Mouse (Mus musculus) layer of hippocampus, adult 11-12 months (tissue): Measurements from ENCODE around the gene Lhfpl2.

ENCODE experiments used
- DNase-seq: peaks from one replicate; pipeline ENCODE4 v3.0.0; 2022; ENCODE audit warnings: low spot score

Gene Lhfpl2

DNA sequence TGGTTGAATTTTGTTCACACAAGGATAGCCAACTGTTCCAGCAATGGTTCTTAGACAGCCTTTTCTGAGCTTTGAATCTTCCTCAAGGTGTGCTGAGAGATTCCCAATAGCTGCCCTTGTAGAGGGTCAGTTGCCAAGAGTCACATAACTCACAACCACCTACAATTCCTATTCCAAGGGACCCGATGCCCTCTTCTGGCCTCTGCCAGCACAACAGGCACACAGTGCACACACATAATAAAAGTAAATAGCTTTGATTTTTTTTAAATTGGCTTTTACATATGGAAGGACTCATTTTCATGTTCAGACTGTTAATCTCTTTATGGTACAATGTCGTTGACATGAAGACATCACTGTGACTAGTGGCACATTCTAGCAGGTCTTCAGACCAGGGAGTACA, 155.1 kb downstream of the Lhfpl2 start:
- DNase-seq, result no peak

DNA sequence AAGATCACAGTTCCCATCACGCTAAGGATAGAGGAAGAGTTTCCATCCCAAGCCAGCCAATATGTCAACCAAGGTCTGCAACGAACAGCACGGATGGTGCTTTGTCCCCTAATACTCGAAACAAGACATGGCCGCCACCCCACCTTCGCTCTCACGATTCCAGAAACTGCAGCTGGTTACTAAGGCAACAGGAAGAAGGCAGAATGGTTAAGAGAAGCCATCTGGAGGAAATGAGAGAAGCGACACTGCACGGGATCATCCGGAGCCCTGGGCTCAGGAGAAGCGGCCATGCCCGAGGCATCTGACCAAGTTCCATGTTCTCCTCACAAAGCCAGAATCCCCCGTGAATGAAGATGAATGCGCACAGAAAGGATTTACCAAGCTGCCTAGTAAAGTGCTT, 166.0 kb downstream of the Lhfpl2 start:
- no peak for DNase-seq

DNA sequence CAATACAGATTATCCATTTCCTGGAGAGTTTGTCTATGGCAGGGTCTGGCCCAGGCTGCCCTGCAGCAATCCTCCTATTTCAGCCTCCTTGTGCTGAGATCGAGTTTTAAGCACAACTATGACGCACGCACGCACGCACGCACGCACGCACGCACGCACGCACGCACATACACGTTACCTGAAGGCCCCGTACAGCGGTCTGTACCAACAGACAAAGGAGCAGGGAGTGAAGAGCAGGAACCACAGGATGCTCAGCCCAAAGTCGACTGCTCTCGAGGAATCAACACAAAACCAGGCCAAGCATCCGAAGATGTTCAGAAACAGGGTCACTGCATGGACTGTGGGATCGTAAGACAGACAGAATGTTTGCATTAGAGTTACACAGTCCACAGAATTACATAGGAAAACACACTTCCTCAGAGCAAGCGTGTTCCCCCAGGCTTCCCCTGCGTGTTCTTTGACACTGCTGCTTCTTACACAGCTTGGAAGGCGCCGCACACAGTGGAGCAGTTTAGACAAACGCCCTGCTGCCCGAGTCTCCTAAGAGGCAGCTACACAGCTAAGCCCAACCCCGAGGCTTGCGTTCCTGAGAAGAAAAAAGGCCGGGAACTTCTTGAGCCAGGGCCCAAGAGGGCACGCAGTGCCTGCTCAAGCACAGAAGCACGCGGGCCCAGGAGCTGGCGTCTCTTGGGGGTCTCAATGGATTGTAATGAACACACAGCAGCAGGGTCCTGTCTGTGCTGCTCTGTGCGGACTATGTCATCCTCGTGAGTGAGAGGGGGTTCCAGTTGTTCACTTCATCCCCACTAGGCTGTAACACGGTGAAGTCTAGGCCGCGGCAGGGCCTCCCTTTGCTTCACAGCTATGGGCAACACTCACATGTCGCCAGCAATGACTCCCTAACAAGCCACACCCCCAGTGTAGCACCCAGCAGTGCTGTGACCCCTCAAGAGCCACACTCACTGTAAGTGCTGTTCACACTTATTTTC, 167.4 kb downstream of the Lhfpl2 start:
- no peak for DNase-seq

DNA sequence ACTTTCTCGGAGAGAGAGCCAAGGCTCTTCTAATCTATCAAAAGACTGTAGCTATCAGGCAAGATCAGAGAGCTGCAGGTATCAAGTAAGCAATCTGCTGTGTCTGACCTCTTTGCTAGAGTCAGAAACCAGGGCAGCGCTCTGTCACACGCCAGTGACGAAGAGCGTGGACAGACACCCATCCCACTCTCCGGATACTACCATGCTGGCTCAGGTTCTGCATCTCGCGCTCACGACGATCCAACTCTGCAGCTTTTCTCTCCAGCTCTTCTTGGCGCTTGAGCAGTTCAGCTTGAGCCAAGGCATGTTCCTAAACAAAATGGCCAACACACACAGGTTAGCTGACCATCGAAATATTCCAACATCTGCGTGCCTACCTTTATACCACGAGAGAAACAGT, 174.3 kb downstream of the Lhfpl2 start:
- DNase-seq, result no peak

DNA sequence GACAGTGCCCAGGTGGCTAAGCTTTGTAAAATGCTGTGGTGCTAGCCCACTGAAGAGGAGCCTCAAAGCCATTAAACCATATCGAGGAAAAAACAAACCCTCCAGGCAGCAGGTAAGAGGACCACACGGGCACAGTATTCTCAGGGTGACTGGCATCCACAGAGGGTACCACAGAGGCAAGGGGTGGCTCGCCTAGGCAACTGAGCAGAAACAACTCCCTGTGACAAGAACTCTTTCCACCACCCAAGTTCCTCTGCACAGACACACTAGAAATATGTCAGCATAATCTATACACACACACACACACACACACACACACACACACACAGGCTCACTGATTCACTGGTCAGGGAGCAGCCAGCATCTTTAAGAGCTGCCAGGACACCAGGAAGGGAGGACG, 181.9 kb downstream of the Lhfpl2 start:
- DNase-seq, result no peak

DNA sequence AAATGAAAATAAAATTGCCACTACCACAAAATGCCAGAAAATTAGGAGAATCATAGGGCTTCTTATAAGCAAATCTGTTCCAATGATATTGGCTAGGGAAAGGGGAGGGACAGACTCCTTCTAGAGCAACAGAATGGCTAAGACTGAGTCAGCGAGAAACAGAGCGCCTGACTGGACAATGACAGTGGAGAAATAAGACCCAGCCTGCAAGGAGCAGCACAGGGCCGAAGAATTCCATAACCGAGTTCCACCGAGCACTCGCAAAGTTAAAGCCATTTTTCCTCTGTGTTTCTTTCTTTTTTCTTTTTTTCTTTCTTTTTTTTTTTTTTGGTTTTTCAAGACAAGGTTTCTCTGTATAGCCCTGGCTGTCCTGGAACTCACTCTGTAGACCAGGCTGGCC, 182.5 kb downstream of the Lhfpl2 start:
- no peak for DNase-seq

DNA sequence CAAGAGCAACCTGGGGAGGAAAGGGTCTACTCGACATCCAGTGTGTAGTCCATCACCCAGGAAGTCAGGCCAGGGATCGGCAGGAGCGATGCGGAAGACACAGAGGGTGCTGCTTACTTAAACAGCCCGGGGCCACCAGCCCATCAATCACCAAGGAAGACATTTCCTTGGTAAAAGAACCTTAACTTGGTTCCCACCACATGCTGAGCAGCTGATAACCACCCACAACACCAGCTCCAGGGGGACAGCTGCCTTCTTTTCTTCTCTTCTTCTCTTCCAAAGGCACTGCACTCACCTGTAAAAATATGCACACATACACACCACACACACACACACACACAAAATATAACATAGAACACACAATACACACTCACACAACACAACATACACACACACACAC, 183.3 kb downstream of the Lhfpl2 start:
- DNase-seq, result no peak

DNA sequence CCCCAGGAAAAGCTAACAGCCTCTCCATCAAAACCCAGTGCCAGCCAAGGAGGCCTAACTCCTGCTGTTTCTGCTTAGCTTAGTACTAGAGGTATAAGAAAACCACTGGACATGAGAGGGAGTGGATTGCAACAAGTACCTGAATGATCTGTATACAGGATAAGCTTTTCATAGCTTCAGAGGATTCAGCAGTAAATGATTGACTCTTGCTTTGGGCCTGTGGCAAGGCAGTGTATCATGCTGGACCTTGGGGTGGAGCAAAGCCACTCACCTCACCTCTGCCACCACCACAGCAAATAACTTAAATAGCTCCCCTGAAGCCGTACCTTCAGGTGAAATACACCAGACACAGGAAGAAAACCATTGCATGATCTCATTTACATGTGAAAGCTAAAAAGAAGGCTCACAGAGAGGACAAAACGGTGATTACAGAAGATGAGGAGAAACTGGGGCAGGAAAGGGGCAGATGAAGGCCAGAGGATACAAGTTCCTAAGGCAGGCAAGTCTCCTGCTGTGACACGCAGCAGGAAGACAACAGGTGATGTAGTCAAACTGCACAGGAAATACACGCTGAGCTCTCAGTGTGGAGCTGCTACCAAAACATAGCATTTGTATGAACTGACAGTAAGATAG, 184.4 kb downstream of the Lhfpl2 start:
- DNase-seq, result no peak

DNA sequence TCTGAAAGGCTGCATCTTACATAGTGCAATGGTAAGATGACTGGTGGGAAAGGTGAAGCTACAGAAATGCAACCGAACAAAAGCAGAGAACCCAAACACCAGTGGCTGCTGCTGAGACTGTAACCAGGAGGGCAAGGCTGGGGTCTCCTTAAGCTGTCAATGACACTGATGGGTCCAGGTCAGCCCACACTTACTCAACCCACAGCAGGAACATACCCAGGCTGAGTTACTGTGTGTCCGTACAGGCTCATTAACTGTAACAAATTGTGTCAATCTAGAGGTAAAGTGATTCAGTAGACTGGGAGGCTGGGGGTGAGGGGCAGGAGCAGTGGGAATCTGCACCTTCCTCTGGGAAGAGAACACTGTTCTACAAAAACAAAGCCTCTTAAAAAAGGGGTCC, 185.3 kb downstream of the Lhfpl2 start:
- DNase-seq, result no peak
